Comparison of ENCODE assay signal across 7 mouse cellular contexts in the genomic region with DNA sequence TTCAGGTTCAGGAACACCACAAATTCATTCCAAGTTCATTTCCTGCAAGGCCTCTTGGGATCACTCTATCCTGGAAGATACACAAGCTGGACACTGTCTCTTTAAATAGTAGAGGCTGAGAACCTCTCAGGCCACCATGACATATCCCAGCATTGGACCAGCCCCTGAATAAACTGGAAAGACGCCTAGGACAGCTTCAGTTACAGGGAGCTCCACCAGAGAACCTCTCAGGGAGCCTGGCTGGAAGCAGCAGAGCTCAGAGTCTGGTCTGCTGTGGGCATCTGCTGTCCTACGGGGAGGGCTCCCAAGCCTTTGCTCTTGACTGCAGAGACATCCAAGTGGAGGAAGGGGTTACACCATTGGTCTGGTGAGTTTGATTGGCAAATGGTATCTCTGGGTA. TPM values are rescaled to one million over a fixed set of nuclear protein-coding genes. Genes with fewer than 3 reads are reported as not detected.
DNase-seq lines count a peak whose midpoint lies in the region; ATAC-seq lines count a peak whose summit lies in the region.

Pmp22 (plus strand) TSS at position 199 of the 400 bp plus-strand sequence.

- 76% methylated on average over 2 of the region's 2 CpGs for WGBS in hindbrain, embryonic 13.5 days
- WGBS in liver, embryonic 16.5 days (ENCODE audit: insufficient replicate concordance): 50% methylated on average over 2 of the region's 2 CpGs

- no peak within 1 kb of the TSS for H3K4me3 ChIP-seq in hindbrain, embryonic 13.5 days
- H3K4me3 ChIP-seq in liver, embryonic 16.5 days (ENCODE audit: low read depth, low read length): no peak within 1 kb of the TSS

- H3K9me3 ChIP-seq in hindbrain, embryonic 13.5 days: no peaks in the 10 kb centered on the region
- H3K9me3 ChIP-seq in liver, embryonic 16.5 days (replicated peaks; ENCODE audit: control insufficient read depth, low read length): no peaks in the 10 kb centered on the region

- H3K27me3 ChIP-seq in hindbrain, embryonic 13.5 days: peaks cover 56% of the 10 kb centered on the region
- peaks cover 49% of the 10 kb centered on the region for H3K27me3 ChIP-seq in liver, embryonic 16.5 days (ENCODE audit: control insufficient read depth, insufficient read depth, low read depth, low read length)

- peak; percentile 59 for DNase-seq in urinary bladder, postnatal 14 days (ENCODE audit: low spot score)
- no peak for DNase-seq in urinary bladder, postnatal 4 days (ENCODE audit: low spot score in 2 of 2)
- peak; percentile 81 for DNase-seq in gastrocnemius, adult 18-20 months (ENCODE audit: low spot score)
- no peak for DNase-seq in right cerebral cortex, postnatal 25 days

- ATAC-seq in hindbrain, embryonic 13.5 days (ENCODE audit: low FRiP score): no peak
- no peak for ATAC-seq in liver, embryonic 16.5 days (ENCODE audit: low read depth)
- no peak for ATAC-seq in megakaryocyte-erythroid progenitor cell, adult 5-6 weeks (replicated peaks; ENCODE audit: low FRiP score, low TSS enrichment, poor library complexity, severe bottlenecking)

- no peak within 1 kb of the TSS for H3K9ac ChIP-seq in hindbrain, embryonic 13.5 days
- H3K9ac ChIP-seq in liver, embryonic 16.5 days (ENCODE audit: low read depth, low read length): no peak within 1 kb of the TSS

- H3K4me2 ChIP-seq in hindbrain, embryonic 13.5 days: no peak within 1 kb of the TSS
- no peak within 1 kb of the TSS for H3K4me2 ChIP-seq in liver, embryonic 16.5 days (ENCODE audit: low read depth, low read length)

- H3K4me1 ChIP-seq in hindbrain, embryonic 13.5 days (replicated peaks): peaks cover 37% of the 10 kb centered on the region
- H3K4me1 ChIP-seq in liver, embryonic 16.5 days (ENCODE audit: control insufficient read depth, low read depth, low read length): no peaks in the 10 kb centered on the region

- H3K36me3 ChIP-seq in hindbrain, embryonic 13.5 days: no peaks in the 10 kb centered on the region
- H3K36me3 ChIP-seq in liver, embryonic 16.5 days (ENCODE audit: control insufficient read depth, insufficient read depth): no peaks in the 10 kb centered on the region

- H3K27ac ChIP-seq in hindbrain, embryonic 13.5 days: no peak within 1 kb of the TSS
- no peak within 1 kb of the TSS for H3K27ac ChIP-seq in liver, embryonic 16.5 days (ENCODE audit: low read length)

RNA-seq across cellular contexts. Expression of gene Pmp22, which starts in this region (rescaled TPM):
- total RNA-seq in gastrocnemius, adult 18-20 months (2021): 10 to 100 TPM; 29.9 to 33.8 TPM
- polyA plus RNA-seq in hindbrain, embryonic 13.5 days (2015; fragmentation: Nextera tagmentation; extraction: Ambion mirVana): 37.6 and 43.0 TPM in 2 replicates
- polyA plus RNA-seq in liver, embryonic 16.5 days (2015; fragmentation: Nextera tagmentation; extraction: Ambion mirVana): 24.7 and 28.9 TPM in 2 replicates
- not detected in 2 replicates for total RNA-seq in megakaryocyte-erythroid progenitor cell, adult 5-6 weeks (2014; fragmentation: Nextera tagmentation)
- not detected in 2 replicates for total RNA-seq in megakaryocyte-erythroid progenitor cell, adult 5-6 weeks (2017)

Comparison
In these comparisons a context has a peak if more than half of its experiments do, and no peak if none do; other contexts are left out.
1. RNA of gene Pmp22 (total RNA-seq): 29.9 to 33.8 TPM in gastrocnemius, adult 18-20 months; not detected in megakaryocyte-erythroid progenitor cell, adult 5-6 weeks; every median in the first group is over 10 times any median in the second.
2. DNase-seq: peak in urinary bladder, postnatal 14 days (single experiment) and gastrocnemius, adult 18-20 months (single experiment); none in urinary bladder, postnatal 4 days (0 of 2) and right cerebral cortex, postnatal 25 days (single experiment).